Mouse (Mus musculus) limb, embryonic 14.5 days (tissue): ENCODE data around the gene Plekha4. TPM values are rescaled to one million over a fixed set of nuclear protein-coding genes. Genes with fewer than 3 reads are reported as not detected.
A peak's percentile ranks its signal among the peaks of the same experiment; 100 is the strongest.

Source experiments
- ATAC-seq: fragments of 200-750 bp; cut with Nextera tagmentation; 2 replicates; pipeline ENCODE4 v1.8.0; 2017; ENCODE audit warnings: low read depth, moderate number of reproducible peaks, moderate TSS enrichment; ENCODE audit not compliant: low FRiP score
- DNase-seq: peaks from one replicate; pipeline ENCODE4 v3.0.0-alpha.2; 2015; ENCODE audit warnings: low spot score
- H3K27ac ChIP-seq: fragments of 300-500 bp; sonication (generic); replicated peaks from 2 replicates; pipeline ENCODE4 v1.5.1; 2014; ENCODE audit warnings: low read depth, mild to moderate bottlenecking, low read length, moderate library complexity, mixed read lengths
- H3K27me3 ChIP-seq: fragments of 300-500 bp; sonication (generic); 2 replicates; pipeline ENCODE4 v1.6.1; 2014; ENCODE audit warnings: low read length, mixed read lengths; ENCODE audit not compliant: control insufficient read depth, insufficient read depth
- H3K36me3 ChIP-seq: fragments of 300-500 bp; sonication (generic); 2 replicates; pipeline ENCODE4 v1.6.1; 2014; ENCODE audit warnings: mild to moderate bottlenecking, low read length, moderate library complexity, mixed read lengths; ENCODE audit not compliant: control insufficient read depth, insufficient read depth
- H3K4me1 ChIP-seq: fragments of 300-500 bp; sonication (generic); 2 replicates; pipeline ENCODE4 v1.6.1; 2014; ENCODE audit warnings: antibody characterized with exemption, low read length, mixed read lengths; ENCODE audit not compliant: control insufficient read depth, insufficient read depth
- H3K4me2 ChIP-seq: fragments of 300-500 bp; sonication (generic); replicated peaks from 2 replicates; pipeline ENCODE4 v1.6.1; 2014; ENCODE audit warnings: low read depth, mild to moderate bottlenecking, low read length, moderate library complexity; ENCODE audit not compliant: severe bottlenecking
- H3K4me3 ChIP-seq: fragments of 300-500 bp; sonication (generic); replicated peaks from 2 replicates; pipeline ENCODE4 v1.5.1; 2014; ENCODE audit warnings: low read length
- H3K9ac ChIP-seq: fragments of 300-500 bp; sonication (generic); 2 replicates; pipeline ENCODE4 v1.6.1; 2014; ENCODE audit warnings: mild to moderate bottlenecking, low read depth, low read length, moderate library complexity; ENCODE audit not compliant: severe bottlenecking
- H3K9me3 ChIP-seq: fragments of 300-500 bp; sonication (generic); 2 replicates; pipeline ENCODE4 v1.6.1; 2016; ENCODE audit warnings: low read length; ENCODE audit not compliant: control insufficient read depth
- POLR2A ChIP-seq: fragments of 200-500 bp; IDR thresholded peaks from 2 replicates; pipeline ENCODE4 v1.8.0; 2012; ENCODE audit warnings: inconsistent platforms, mild to moderate bottlenecking, moderate library complexity, borderline replicate concordance; ENCODE audit not compliant: insufficient read depth, insufficient read length; ENCODE audit errors: extremely low read depth
- WGBS: fragments of 180-500 bp; shearing (Covaris S2); extraction: QIAGEN DNeasy Blood & Tissue Kit; methylation state at CpG from one replicate; pipeline ENCODE4 v1.1.7; 2014; 5-methylcytosine and 5-hydroxymethylcytosine counted together
- polyA plus RNA-seq, 2 experiments: library from polyadenylated mRNA; depleted of rRNA in 1 of 2; stranded (reverse) in 1 of 2; unstranded in 1 of 2; fragments of >200 nt; fragmentation: Nextera tagmentation in 1 of 2; extraction: Ambion mirVana in 1 of 2; gene quantifications; 2 replicates each; pipeline versions ENCODE4 v1.2.1 to v1.2.3; 2012 to 2014

Gene Plekha4
- polyA plus RNA-seq, 2 experiments: 4.6 to 13.1 TPM

DNA sequence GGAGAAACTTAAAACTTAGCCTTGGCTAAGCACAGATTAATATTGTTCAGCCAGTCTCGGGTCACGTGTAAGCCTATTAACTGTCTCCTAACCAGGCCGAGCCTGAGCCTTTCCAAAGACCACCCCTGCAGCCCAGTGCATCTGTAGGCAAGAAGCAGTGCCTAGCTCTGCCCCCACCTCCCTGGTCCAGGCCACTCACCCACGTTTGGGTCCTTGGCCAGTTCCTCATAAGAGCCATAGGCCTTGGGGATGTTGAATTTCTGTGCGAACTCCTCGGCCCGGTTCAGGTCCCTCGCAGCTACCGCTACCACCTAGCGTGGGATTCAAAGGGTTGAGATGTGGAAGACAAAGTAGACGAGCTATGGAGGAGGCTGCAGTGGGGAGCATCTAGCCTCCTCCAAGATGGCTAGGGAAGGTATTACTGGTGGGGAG lies 38.3 kb upstream of the Plekha4 start:
- DNase-seq (no peak), ATAC-seq (peak; percentile 49)
- H3K9ac ChIP-seq: peak overlapping the region; percentile 54

DNA sequence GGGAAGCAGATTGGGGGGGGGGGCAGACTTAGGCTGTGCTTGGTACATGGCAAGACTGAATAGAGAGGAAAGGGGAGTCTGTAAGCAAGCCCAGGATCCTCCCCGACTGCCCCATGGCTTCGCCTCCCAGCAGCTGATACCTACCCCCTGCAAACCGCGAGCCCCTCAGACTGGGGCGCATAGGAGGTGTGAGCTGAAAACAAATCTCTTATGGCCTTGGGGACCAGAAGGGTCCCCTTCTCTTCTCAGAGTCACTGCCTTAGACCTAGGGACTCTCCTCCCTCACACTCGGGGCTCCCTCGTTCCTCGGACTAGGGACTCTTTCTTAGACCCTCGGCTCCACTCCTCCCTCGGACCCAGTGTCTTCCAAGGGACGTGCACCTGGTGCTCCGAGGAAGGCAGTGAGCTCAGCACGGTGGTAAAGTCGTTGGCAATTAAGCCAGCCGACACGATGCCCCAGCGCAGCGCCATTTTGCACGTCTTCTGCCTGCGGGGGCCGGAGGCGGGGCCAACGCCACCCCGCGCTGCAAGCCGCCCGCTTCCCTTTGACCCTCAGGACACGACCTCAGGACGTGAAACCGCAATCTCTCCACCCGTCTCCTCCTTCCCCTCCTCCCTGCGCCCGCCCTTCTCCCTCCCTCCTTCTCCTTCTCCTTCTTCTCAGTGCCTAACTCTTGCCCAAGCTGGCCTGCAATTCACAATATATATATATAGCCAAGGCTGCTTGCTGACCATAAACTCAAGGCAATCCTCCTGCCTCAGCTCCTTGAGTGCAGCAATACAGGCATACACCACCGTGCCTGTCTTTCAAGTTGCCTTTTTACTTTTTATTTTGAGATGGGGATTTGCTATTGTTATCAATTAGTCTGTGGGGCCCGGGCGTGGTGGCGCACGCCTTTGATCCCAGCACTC lies 37.6 kb upstream of the Plekha4 start, which contains the start of gene Dhdh:
TSS of gene Dhdh (minus strand) at position 513 of the 912 bp plus-strand sequence.
- no peaks in the 10 kb centered on the region for H3K9me3 ChIP-seq
- DNase-seq: peak; percentile 8
- peaks cover 19% of the 10 kb centered on the region for H3K36me3 ChIP-seq
- H3K9ac ChIP-seq: peak within 1 kb of the TSS; percentile 54
- H3K27me3 ChIP-seq: no peaks in the 10 kb centered on the region
- peak within 1 kb of the TSS; percentile 37 for H3K4me3 ChIP-seq
- peaks cover 14% of the 10 kb centered on the region for H3K4me1 ChIP-seq
- peak; percentile 24 for ATAC-seq
- peak within 1 kb of the TSS; percentile 64 for H3K4me2 ChIP-seq
- no peak for TF ChIP-seq POLR2A
- H3K27ac ChIP-seq: peak within 1 kb of the TSS; percentile 61
- 11% methylated on average over 35 of the region's 38 CpGs for WGBS

More for the DNA sequence above, 38.3 kb upstream of the Plekha4 start:
- WGBS: 33% methylated on average over 11 of the region's 11 CpGs
- Histone ChIP-seq H3K4me1 (peaks cover 14% of the 10 kb centered on the region), H3K27ac (peak overlapping the region; percentile 61), H3K4me2 (peak overlapping the region; percentile 64), H3K27me3 (no peaks in the 10 kb centered on the region), H3K36me3 (peaks cover 12% of the 10 kb centered on the region), H3K4me3 (peak overlapping the region; percentile 37), H3K9me3 (no peaks in the 10 kb centered on the region)
- no peak for TF ChIP-seq POLR2A

DNA sequence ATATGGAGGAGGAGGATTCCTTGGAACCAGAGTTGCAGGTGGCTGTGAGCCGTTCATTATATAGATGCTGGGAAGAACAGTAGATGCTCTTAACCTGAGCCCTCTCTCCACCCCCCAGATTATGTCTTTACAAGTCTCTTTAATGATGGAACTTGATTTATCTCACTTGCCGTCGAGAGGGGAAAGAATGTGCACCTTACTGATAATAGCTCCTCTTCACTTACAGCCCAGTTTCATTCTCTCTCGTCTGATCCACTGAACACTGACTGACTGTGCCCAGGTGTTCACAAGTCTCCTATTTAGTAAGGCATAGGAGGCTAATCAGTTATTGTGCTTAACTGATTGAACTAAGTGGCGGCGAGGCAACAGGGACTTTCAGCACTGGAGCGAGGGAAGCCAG lies 36.6 kb upstream of the Plekha4 start:
- ATAC-seq: no peak

DNA sequence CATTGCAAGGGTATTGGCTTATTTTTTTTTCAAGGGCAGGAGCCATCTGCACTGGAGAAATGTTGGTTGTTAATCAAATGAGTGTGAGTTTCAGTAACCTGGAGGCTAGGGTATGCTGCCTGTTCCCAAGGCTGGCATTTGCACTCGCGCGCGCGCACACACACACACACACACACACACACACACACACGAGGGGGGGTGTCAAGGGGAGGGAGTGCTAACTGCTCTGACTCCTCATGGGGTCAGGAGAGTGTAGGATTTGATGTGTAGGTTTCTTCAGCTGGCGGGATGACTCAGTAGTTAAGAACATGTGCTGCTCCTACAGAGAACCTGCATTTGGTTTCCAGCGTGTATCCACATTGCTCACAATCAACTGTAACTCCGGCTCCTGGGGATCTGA lies 35.3 kb upstream of the Plekha4 start:
- H3K4me3 ChIP-seq: no peak overlapping the region
- peak; percentile 9 for DNase-seq
- 21% methylated on average over 9 of the region's 9 CpGs for WGBS
- peaks cover 41% of the 10 kb centered on the region for H3K36me3 ChIP-seq
- H3K9ac ChIP-seq: no peak overlapping the region
- H3K27ac ChIP-seq: no peak overlapping the region
- peaks cover 14% of the 10 kb centered on the region for H3K4me1 ChIP-seq
- no peak for TF ChIP-seq POLR2A
- no peak overlapping the region for H3K4me2 ChIP-seq
- no peaks in the 10 kb centered on the region for H3K9me3 ChIP-seq
- no peaks in the 10 kb centered on the region for H3K27me3 ChIP-seq
- ATAC-seq: 0 out of 2 replicates have a peak, but pooled peaks have one; percentile 10

More for the DNA sequence above, 36.6 kb upstream of the Plekha4 start:
- no peak for TF ChIP-seq POLR2A
- Histone ChIP-seq H3K9ac (no peak overlapping the region), H3K27ac (no peak overlapping the region), H3K4me3 (no peak overlapping the region), H3K36me3 (peaks cover 29% of the 10 kb centered on the region), H3K4me1 (peaks cover 14% of the 10 kb centered on the region), H3K4me2 (no peak overlapping the region), H3K9me3 (no peaks in the 10 kb centered on the region), H3K27me3 (no peaks in the 10 kb centered on the region)
- DNase-seq: no peak
- 77% methylated on average over 7 of the region's 7 CpGs for WGBS

DNA sequence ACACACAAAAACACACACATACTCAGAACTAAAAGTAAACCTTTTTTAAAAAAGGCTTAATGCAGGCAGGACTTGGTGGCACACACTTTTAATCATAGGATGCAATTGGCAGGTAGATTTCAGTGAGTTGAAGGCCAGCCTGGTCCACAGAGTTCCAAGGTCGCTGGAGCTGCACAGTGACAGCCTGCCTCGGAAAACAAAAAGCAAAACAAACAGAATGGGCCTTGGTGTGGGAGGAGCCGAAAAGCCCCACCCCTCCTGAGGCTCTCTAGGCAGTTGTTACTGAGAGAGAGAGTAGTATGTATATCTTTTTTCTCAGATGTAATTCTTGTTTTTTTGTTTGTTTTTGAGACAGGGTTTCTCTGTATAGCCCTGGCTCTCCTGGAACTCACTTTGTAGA lies 34.9 kb upstream of the Plekha4 start:
- Histone ChIP-seq H3K4me3 (no peak overlapping the region), H3K36me3 (peaks cover 46% of the 10 kb centered on the region), H3K27ac (no peak overlapping the region), H3K9me3 (no peaks in the 10 kb centered on the region), H3K4me2 (no peak overlapping the region), H3K9ac (no peak overlapping the region), H3K27me3 (no peaks in the 10 kb centered on the region), H3K4me1 (peaks cover 14% of the 10 kb centered on the region)
- no peak for DNase-seq
- ATAC-seq: no peak
- 19% methylated on average over 3 of the region's 3 CpGs for WGBS
- TF ChIP-seq POLR2A: no peak
